Comparison of ENCODE assay signal across 10 mouse cellular contexts in the genomic region with DNA sequence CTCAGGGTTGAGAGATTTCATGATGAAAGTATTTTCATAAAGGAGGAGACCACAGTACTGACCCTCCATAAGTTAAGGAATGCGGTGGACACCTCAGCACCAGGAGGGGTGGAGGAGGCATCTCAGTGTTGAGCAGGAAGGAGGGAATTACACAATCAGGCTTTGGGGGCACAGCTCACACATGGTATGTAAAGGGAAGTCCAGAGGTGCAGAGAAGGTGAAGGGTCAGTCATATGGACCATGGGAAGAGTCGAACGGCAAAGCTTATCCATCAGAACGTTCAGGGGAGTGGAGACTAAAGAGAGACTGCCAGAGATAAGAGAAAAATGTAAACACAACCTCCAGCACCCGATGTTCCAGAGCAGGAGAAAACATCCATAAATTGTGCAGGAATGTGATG.
DNase-seq lines count a peak whose midpoint lies in the region; ATAC-seq and TF ChIP-seq lines count a peak whose summit lies in the region.
"Had no signal": no experiment of that assay in that cellular context is flagged by ENCODE, and none has a peak within 500 bp of the region (broad histone marks: within the 10 kb centered on the region; RNA-seq: fewer than 3 reads in every experiment).

No protein-coding gene starts in this region.

- no peak overlapping the region for H3K4me3 ChIP-seq in intestine, embryonic 14.5 days (ENCODE audit: low read depth, low read length)
- no peak overlapping the region for H3K4me3 ChIP-seq in intestine, postnatal 0 days (ENCODE audit: low read depth, low read length)
- H3K4me3 ChIP-seq in embryonic facial prominence, embryonic 10.5 days: no peak overlapping the region
- no peak overlapping the region for H3K4me3 ChIP-seq in embryonic fibroblast, embryonic 13.5 days (ENCODE audit: insufficient read depth, low read length)
- no peak overlapping the region for H3K4me3 ChIP-seq in liver, embryonic 15.5 days (replicated peaks)

- TF ChIP-seq POLR2A in embryonic fibroblast, embryonic 13.5 days (IDR thresholded peaks at IDR 0.05; ENCODE audit: low read depth, low read length): no peak

- 18% methylated on average over 5 of the region's 5 CpGs for WGBS in intestine, embryonic 14.5 days
- 22% methylated on average over 5 of the region's 5 CpGs for WGBS in intestine, postnatal 0 days
- WGBS in embryonic facial prominence, embryonic 10.5 days: 50% methylated on average over 5 of the region's 5 CpGs
- WGBS in liver, embryonic 15.5 days (ENCODE audit: insufficient replicate concordance): 34% methylated on average over 5 of the region's 5 CpGs

- H3K36me3 ChIP-seq in intestine, embryonic 14.5 days (ENCODE audit: control insufficient read depth, insufficient read depth, low read length): no peaks in the 10 kb centered on the region
- H3K36me3 ChIP-seq in intestine, postnatal 0 days (ENCODE audit: control insufficient read depth, insufficient read depth): no peaks in the 10 kb centered on the region
- no peaks in the 10 kb centered on the region for H3K36me3 ChIP-seq in embryonic facial prominence, embryonic 10.5 days (replicated peaks)
- H3K36me3 ChIP-seq in liver, embryonic 15.5 days (replicated peaks): no peaks in the 10 kb centered on the region

- ATAC-seq in intestine, embryonic 14.5 days (replicated peaks; ENCODE audit: low FRiP score, low TSS enrichment, low read depth): peak; percentile 47; the same call in 1 of the 2 replicates
- ATAC-seq in intestine, postnatal 0 days: no peak
- peak; percentile 58 for ATAC-seq in liver, embryonic 15.5 days (ENCODE audit: insufficient read depth)
- ATAC-seq: hindbrain, embryonic 16.5 days had no signal

- TF ChIP-seq CTCF in intestine, postnatal 0 days (IDR thresholded peaks at IDR 0.05; ENCODE audit: low read depth): no peak
- no peak for TF ChIP-seq CTCF in embryonic fibroblast, embryonic 13.5 days (IDR thresholded peaks at IDR 0.05; ENCODE audit: borderline replicate concordance, insufficient read depth, low read length)

- no peak overlapping the region for H3K9ac ChIP-seq in intestine, embryonic 14.5 days (ENCODE audit: low read length)
- no peak overlapping the region for H3K9ac ChIP-seq in intestine, postnatal 0 days (ENCODE audit: low read depth, low read length)
- H3K9ac ChIP-seq in liver, embryonic 15.5 days: no peak overlapping the region

- no peaks in the 10 kb centered on the region for H3K9me3 ChIP-seq in intestine, embryonic 14.5 days (ENCODE audit: control insufficient read depth, low read length)
- no peaks in the 10 kb centered on the region for H3K9me3 ChIP-seq in intestine, postnatal 0 days (ENCODE audit: control insufficient read depth)
- H3K9me3 ChIP-seq in embryonic facial prominence, embryonic 10.5 days: 0 out of 2 replicates have a peak, but pooled peaks cover 4% of the 10 kb centered on the region
- H3K9me3 ChIP-seq in liver, embryonic 15.5 days (replicated peaks): no peaks in the 10 kb centered on the region

- H3K27me3 ChIP-seq in intestine, embryonic 14.5 days (replicated peaks; ENCODE audit: control insufficient read depth, insufficient read depth, low read length): no peaks in the 10 kb centered on the region
- H3K27me3 ChIP-seq in intestine, postnatal 0 days (replicated peaks; ENCODE audit: control insufficient read depth, insufficient read depth, low read length): no peaks in the 10 kb centered on the region
- H3K27me3 ChIP-seq in embryonic facial prominence, embryonic 10.5 days (replicated peaks; ENCODE audit: low read depth, poor library complexity, severe bottlenecking): no peaks in the 10 kb centered on the region
- no peaks in the 10 kb centered on the region for H3K27me3 ChIP-seq in liver, embryonic 15.5 days

- peak overlapping the region; percentile 68 for H3K27ac ChIP-seq in intestine, embryonic 14.5 days (ENCODE audit: low read depth)
- H3K27ac ChIP-seq in intestine, postnatal 0 days (ENCODE audit: low read depth, low read length): no peak overlapping the region
- H3K27ac ChIP-seq in embryonic facial prominence, embryonic 10.5 days (replicated peaks): peak overlapping the region; percentile 81
- peak overlapping the region; percentile 52 for H3K27ac ChIP-seq in embryonic fibroblast, embryonic 13.5 days (ENCODE audit: insufficient read depth, low read length)
- no peak overlapping the region for H3K27ac ChIP-seq in liver, embryonic 15.5 days (replicated peaks)

- no peak overlapping the region for H3K4me2 ChIP-seq in intestine, embryonic 14.5 days (ENCODE audit: low read length)
- H3K4me2 ChIP-seq in intestine, postnatal 0 days (replicated peaks; ENCODE audit: low read depth): no peak overlapping the region
- H3K4me2 ChIP-seq in liver, embryonic 15.5 days: no peak overlapping the region

- H3K4me1 ChIP-seq in intestine, embryonic 14.5 days (replicated peaks; ENCODE audit: control insufficient read depth, insufficient read depth, low read length): 0 out of 2 replicates have a peak, but pooled peaks cover 4% of the 10 kb centered on the region
- no peaks in the 10 kb centered on the region for H3K4me1 ChIP-seq in intestine, postnatal 0 days (replicated peaks; ENCODE audit: control insufficient read depth, insufficient read depth, low read length)
- H3K4me1 ChIP-seq in embryonic facial prominence, embryonic 10.5 days: peaks cover 33% of the 10 kb centered on the region
- peaks cover 10% of the 10 kb centered on the region for H3K4me1 ChIP-seq in embryonic fibroblast, embryonic 13.5 days (ENCODE audit: control insufficient read depth, insufficient read depth, low read length)
- H3K4me1 ChIP-seq in liver, embryonic 15.5 days (replicated peaks): 0 out of 2 replicates have a peak, but pooled peaks cover 3% of the 10 kb centered on the region

- no peak for DNase-seq in intestine, embryonic 14.5 days (ENCODE audit: low spot score)
- DNase-seq in embryonic facial prominence, embryonic 10.5 days (ENCODE audit: low spot score): no peak
- no peak for DNase-seq in right cerebral cortex, postnatal 25 days
- DNase-seq in adrenal gland, postnatal 25 days: no peak
- DNase-seq: cerebellum, postnatal 10 days; thymus, adult 2 months had no signal

Comparison
In these comparisons a context has a peak if more than half of its experiments do, and no peak if none do; other contexts are left out.
1. H3K27ac ChIP-seq: peak in intestine, embryonic 14.5 days (single experiment), embryonic facial prominence, embryonic 10.5 days (single experiment) and embryonic fibroblast, embryonic 13.5 days (single experiment); none in intestine, postnatal 0 days (single experiment) and liver, embryonic 15.5 days (single experiment).